Mouse (Mus musculus) liver, postnatal 0 days (tissue): ENCODE data around the gene B3galt2. TPM values are rescaled to one million over a fixed set of nuclear protein-coding genes. Genes with fewer than 3 reads are reported as not detected.

ENCODE experiments used
- ATAC-seq: fragments of 200-750 bp; cut with Nextera tagmentation; 2 replicates; pipeline ENCODE4 v1.8.0; 2017; ENCODE audit warnings: mild to moderate bottlenecking, moderate library complexity
- DNase-seq: peaks from one replicate; pipeline ENCODE4 v3.0.0-alpha.2; 2016
- H3K27ac ChIP-seq: fragments of 300-500 bp; sonication (generic); 2 replicates; pipeline ENCODE4 v1.5.1; 2014; ENCODE audit warnings: antibody characterized with exemption, moderate library complexity, mild to moderate bottlenecking, low read depth
- H3K27me3 ChIP-seq: fragments of 300-500 bp; sonication (generic); 2 replicates; pipeline ENCODE4 v1.6.1; 2014; ENCODE audit warnings: low read length, control low read depth, mixed read lengths; ENCODE audit not compliant: insufficient read depth
- H3K36me3 ChIP-seq: fragments of 300-500 bp; sonication (generic); replicated peaks from 2 replicates; pipeline ENCODE4 v1.6.1; 2014; ENCODE audit warnings: mild to moderate bottlenecking, control low read depth, low read length, moderate library complexity, mixed read lengths; ENCODE audit not compliant: insufficient read depth
- H3K4me1 ChIP-seq: fragments of 300-500 bp; sonication (generic); 2 replicates; pipeline ENCODE4 v1.6.1; 2014; ENCODE audit warnings: antibody characterized with exemption, mild to moderate bottlenecking, control low read depth; ENCODE audit not compliant: insufficient read depth
- H3K4me2 ChIP-seq: fragments of 300-500 bp; sonication (generic); 2 replicates; pipeline ENCODE4 v1.6.1; 2014; ENCODE audit warnings: low read depth, mild to moderate bottlenecking, low read length, moderate library complexity, mixed read lengths
- H3K4me3 ChIP-seq: fragments of 300-500 bp; sonication (generic); 2 replicates; pipeline ENCODE4 v1.5.1; 2014; ENCODE audit warnings: low read depth, low read length
- H3K9ac ChIP-seq: fragments of 300-500 bp; sonication (generic); replicated peaks from 2 replicates; pipeline ENCODE4 v1.6.1; 2014; ENCODE audit warnings: mild to moderate bottlenecking, moderate library complexity
- H3K9me3 ChIP-seq: fragments of 300-500 bp; sonication (generic); 2 replicates; pipeline ENCODE4 v1.6.1; 2016; ENCODE audit warnings: mild to moderate bottlenecking, control low read depth, low read length, mixed read lengths
- CTCF ChIP-seq: sonication (generic); IDR thresholded peaks from 2 replicates; pipeline ENCODE4 v1.5.1; 2016; ENCODE audit warnings: antibody characterized with exemption, low read depth
- EP300 ChIP-seq: IDR thresholded peaks from 2 replicates; pipeline ENCODE4 v1.6.1; 2016; ENCODE audit warnings: antibody characterized with exemption, low read depth, mild to moderate bottlenecking
- WGBS: fragments of 180-500 bp; shearing (Covaris S2); extraction: QIAGEN DNeasy Blood & Tissue Kit; methylation state at CpG from one replicate; pipeline ENCODE4 v1.1.7; 2014; ENCODE audit not compliant: insufficient replicate concordance; 5-methylcytosine and 5-hydroxymethylcytosine counted together
- polyA plus RNA-seq: library from polyadenylated mRNA; unstranded; fragments of >200 nt; fragmentation: Nextera tagmentation; extraction: Ambion mirVana; gene quantifications from 2 replicates; pipeline ENCODE4 v1.2.1, GENCODE M21; 2015

B3galt2 gene
- polyA plus RNA-seq: 0.02 and 0.07 TPM in 2 replicates

DNA sequence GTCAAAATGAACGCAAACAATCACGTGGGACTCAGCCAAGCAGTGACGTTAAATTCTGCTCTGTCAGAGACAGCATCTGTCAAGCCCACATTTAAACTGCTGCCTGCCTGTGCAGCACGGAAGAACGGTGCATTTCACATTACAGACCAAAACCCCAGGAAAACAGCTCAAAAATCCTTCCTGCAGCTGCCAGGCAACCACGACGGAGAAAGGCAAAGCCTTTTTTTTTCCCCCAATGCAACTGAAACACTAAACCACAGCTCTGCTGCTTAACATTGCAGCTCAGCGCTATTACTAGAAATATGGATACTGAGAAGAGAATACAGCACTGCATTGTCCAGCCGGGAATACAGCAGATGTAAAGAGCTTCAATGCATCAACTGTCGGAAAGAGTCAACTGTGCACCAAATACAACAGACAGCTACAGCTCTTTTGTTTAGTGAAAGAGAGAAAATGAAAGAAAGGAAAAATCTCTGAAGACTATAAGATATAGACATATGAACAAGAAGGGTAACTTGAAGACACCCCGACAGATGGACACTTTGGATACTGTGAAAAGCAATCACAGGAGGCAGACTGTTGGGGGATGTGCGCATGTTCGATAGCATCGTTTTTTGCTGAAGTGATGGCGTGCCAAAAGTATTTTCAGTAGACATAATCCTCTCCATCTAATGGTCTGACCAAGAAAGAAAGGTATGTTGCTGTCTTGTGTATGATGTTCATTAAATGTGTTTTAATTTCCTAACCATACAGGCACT is at the start of gene B3galt2:
Gene B3galt2, plus strand, starts transcription at position 15 of the 758 bp plus-strand sequence.
- H3K4me2 ChIP-seq: 0 out of 2 replicates have a peak within 1 kb of the TSS, but pooled peaks have one; percentile 16

DNA sequence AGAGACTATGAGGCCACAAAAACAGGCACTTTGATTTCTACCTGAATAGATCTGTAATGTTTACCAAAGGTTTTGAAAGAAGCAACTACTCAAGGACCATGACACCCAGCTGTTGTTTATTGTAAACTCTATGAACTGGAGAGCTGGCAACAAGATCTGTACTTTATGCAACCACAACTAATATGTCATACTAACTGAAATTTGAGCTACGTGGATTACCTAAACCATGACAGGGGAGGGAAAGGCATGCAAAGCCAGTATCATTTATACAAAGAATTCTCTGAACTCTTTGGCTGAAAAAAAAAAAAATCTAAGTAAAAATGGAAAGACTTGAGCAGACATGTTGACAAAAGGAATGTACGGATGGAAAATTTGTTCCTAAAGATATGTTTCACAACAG is 43.6 kb upstream of the B3galt2 start:
- no peaks in the 10 kb centered on the region for H3K36me3 ChIP-seq

More for the DNA sequence above, at the start of gene B3galt2:
- no peaks in the 10 kb centered on the region for H3K27me3 ChIP-seq
- TF ChIP-seq EP300 (no peak), CTCF (no peak)
- H3K4me1 ChIP-seq: no peaks in the 10 kb centered on the region
- H3K9ac ChIP-seq: no peak within 1 kb of the TSS
- WGBS: 61% methylated on average over 15 of the region's 15 CpGs
- ATAC-seq (no peak), DNase-seq (no peak)
- no peaks in the 10 kb centered on the region for H3K36me3 ChIP-seq
- H3K9me3 ChIP-seq: no peaks in the 10 kb centered on the region
- no peak within 1 kb of the TSS for H3K27ac ChIP-seq
- H3K4me3 ChIP-seq: no peak within 1 kb of the TSS

DNA sequence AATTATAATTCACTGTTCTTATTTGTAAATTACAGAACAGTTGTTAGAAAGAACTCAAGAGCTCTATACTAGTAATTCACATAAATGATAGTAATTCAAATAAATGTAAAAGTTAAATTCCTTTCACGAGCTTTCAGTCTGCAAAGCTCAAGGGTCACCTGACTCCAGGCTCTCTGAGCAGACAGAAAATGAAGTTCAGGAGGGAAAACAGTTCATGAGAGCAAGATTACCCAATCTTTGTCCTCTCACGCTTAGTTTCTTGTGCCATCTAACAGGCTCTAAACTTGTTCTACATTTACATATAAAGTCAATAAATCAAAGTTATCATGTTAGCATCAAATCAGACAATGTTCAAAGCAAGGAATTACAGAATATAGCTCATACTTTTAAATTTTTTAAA is 31.6 kb upstream of the B3galt2 start:
- Histone ChIP-seq H3K4me3 (no peak overlapping the region), H3K27ac (no peak overlapping the region), H3K4me1 (no peaks in the 10 kb centered on the region), H3K36me3 (peaks cover 9% of the 10 kb centered on the region), H3K27me3 (no peaks in the 10 kb centered on the region), H3K4me2 (no peak overlapping the region), H3K9me3 (no peaks in the 10 kb centered on the region), H3K9ac (no peak overlapping the region)
- DNase-seq (no peak), ATAC-seq (peak; percentile 72)
- TF ChIP-seq CTCF (no peak), EP300 (no peak)
- WGBS: 66% methylated on average over 2 of the region's 2 CpGs

More for the DNA sequence above, 43.6 kb upstream of the B3galt2 start:
- Histone ChIP-seq H3K4me1 (no peaks in the 10 kb centered on the region), H3K9me3 (no peaks in the 10 kb centered on the region), H3K4me3 (no peak overlapping the region), H3K9ac (no peak overlapping the region), H3K27me3 (no peaks in the 10 kb centered on the region), H3K27ac (no peak overlapping the region), H3K4me2 (no peak overlapping the region)
- TF ChIP-seq EP300 (no peak), CTCF (no peak)
- WGBS: 91% methylated on average over 2 of the region's 2 CpGs
- no peak for ATAC-seq
- no peak for DNase-seq

- Histone ChIP-seq H3K4me1 (no peaks in the 10 kb centered on the region), H3K36me3 (peaks cover 12% of the 10 kb centered on the region), H3K27ac (no peak overlapping the region), H3K4me3 (no peak overlapping the region), H3K27me3 (no peaks in the 10 kb centered on the region), H3K4me2 (no peak overlapping the region), H3K9me3 (no peaks in the 10 kb centered on the region), H3K9ac (no peak overlapping the region)
- no peak for DNase-seq
- ATAC-seq: no peak
- 89% methylated on average over 2 of the region's 2 CpGs for WGBS
- TF ChIP-seq EP300 (no peak), CTCF (no peak)
These were observed 27.6 kb upstream of the B3galt2 start for GRCm38 (mm10) chr1:143612901-143613300.

DNA sequence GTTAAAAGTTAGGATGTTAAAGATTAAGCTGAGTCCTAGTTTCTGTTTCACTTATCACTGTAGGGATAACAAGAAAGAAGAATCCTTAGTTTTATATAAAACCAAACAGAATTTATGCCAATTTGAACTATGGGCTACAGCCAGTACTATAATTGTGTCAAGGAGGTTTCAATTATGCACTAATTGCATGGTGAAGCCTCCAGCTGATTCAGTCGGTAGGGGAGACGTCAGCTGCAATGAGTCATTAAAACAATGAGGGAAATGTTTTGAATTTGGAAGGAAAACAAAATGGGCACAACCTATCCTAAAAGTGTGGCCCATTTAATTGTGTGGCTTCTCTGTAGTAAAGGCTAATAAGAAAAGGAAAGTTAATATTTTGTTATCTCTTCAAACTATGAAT is 20.7 kb upstream of the B3galt2 start:
- no peak overlapping the region for H3K4me2 ChIP-seq
- no peak overlapping the region for H3K4me3 ChIP-seq
- no peaks in the 10 kb centered on the region for H3K9me3 ChIP-seq
- H3K27me3 ChIP-seq: no peaks in the 10 kb centered on the region
- no peaks in the 10 kb centered on the region for H3K4me1 ChIP-seq
- WGBS: 82% methylated on average over 2 of the region's 2 CpGs
- no peak overlapping the region for H3K27ac ChIP-seq
- TF ChIP-seq CTCF (no peak), EP300 (no peak)
- DNase-seq (no peak), ATAC-seq (no peak)
- H3K9ac ChIP-seq: no peak overlapping the region
- peaks cover 8% of the 10 kb centered on the region; the same call in 1 of the 2 replicates for H3K36me3 ChIP-seq

DNA sequence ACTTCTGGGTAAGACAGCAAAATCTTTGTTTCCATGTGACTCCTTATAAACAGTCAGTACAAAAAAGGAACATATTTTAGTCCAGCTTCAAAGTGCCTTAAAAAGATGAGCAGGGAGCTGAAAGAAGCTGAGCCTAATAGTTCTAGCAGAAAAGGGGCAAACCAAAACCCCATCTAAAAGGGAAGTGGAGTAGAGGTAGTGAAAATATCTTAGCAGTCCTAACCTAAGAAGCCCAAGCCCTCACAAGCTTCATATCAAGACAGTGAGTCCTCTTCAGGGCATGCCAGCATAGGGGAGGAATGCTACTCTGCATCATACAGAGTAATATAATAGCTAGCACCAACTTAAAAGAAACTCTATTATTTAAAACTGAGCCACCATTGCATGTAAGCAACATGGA is 18.5 kb upstream of the B3galt2 start:
- Histone ChIP-seq H3K9ac (no peak overlapping the region), H3K4me2 (no peak overlapping the region), H3K4me3 (no peak overlapping the region), H3K27ac (no peak overlapping the region), H3K36me3 (peaks cover 14% of the 10 kb centered on the region; the same call in 1 of the 2 replicates), H3K9me3 (no peaks in the 10 kb centered on the region), H3K4me1 (no peaks in the 10 kb centered on the region), H3K27me3 (no peaks in the 10 kb centered on the region)
- DNase-seq: no peak
- ATAC-seq: no peak
- TF ChIP-seq CTCF (no peak), EP300 (no peak)
